Mouse (Mus musculus): ENCODE measurements around the gene Wscd1. TPM values are rescaled to one million over a fixed set of nuclear protein-coding genes. Genes with fewer than 3 reads are reported as not detected.

The Wscd1 gene
- polyA plus RNA-seq (2015; fragmentation: Nextera tagmentation; extraction: Ambion mirVana): 63.4 and 75.0 TPM in 2 replicates

GRCm38 (mm10) chr11:71749671-71750070 lies at the start of gene Wscd1:
Gene Wscd1 (plus strand): TSS chr11:71749920.

